Mouse (Mus musculus) embryonic facial prominence, embryonic 12.5 days (tissue): ENCODE measurements around the gene Cdc5l. TPM values are rescaled to one million over a fixed set of nuclear protein-coding genes. Genes with fewer than 3 reads are reported as not detected.
"Not testable (repeated sequence)": the region's sequence is repeated elsewhere in the genome, so short reads cannot be mapped to it uniquely, and the experiment has no call there.

ENCODE experiments used
- ATAC-seq: fragments of 200-750 bp; cut with Nextera tagmentation; 2 replicates; pipeline ENCODE4 v1.8.0; 2017; ENCODE audit not compliant: insufficient number of reproducible peaks, insufficient read depth, low FRiP score, low TSS enrichment
- H3K27ac ChIP-seq: fragments of 300-500 bp; sonication (generic); 2 replicates; pipeline ENCODE4 v1.5.1; 2016; ENCODE audit warnings: mild to moderate bottlenecking
- H3K27me3 ChIP-seq: fragments of 300-500 bp; sonication (generic); 2 replicates; pipeline ENCODE4 v1.6.1; 2016; ENCODE audit warnings: mild to moderate bottlenecking, moderate library complexity
- H3K36me3 ChIP-seq: fragments of 300-500 bp; sonication (generic); 2 replicates; pipeline ENCODE4 v1.6.1; 2016; ENCODE audit warnings: mild to moderate bottlenecking
- H3K4me1 ChIP-seq: fragments of 300-500 bp; sonication (generic); 2 replicates; pipeline ENCODE4 v1.6.1; 2016
- H3K4me2 ChIP-seq: fragments of 300-500 bp; sonication (generic); replicated peaks from 2 replicates; pipeline ENCODE4 v1.6.1; 2016; ENCODE audit warnings: mild to moderate bottlenecking, moderate library complexity
- H3K4me3 ChIP-seq: fragments of 300-500 bp; sonication (generic); 2 replicates; pipeline ENCODE4 v1.5.1; 2016; ENCODE audit warnings: mild to moderate bottlenecking
- H3K9ac ChIP-seq: fragments of 300-500 bp; sonication (generic); 2 replicates; pipeline ENCODE4 v1.6.1; 2016; ENCODE audit warnings: mild to moderate bottlenecking, moderate library complexity
- H3K9me3 ChIP-seq: fragments of 300-500 bp; sonication (generic); 2 replicates; pipeline ENCODE4 v1.6.1; 2016; ENCODE audit warnings: mild to moderate bottlenecking, moderate library complexity
- WGBS: fragments of 180-500 bp; shearing (Covaris S2); methylation state at CpG from one replicate; pipeline ENCODE4 v1.1.7; 2016; 5-methylcytosine and 5-hydroxymethylcytosine counted together
- polyA plus RNA-seq: library from polyadenylated mRNA; unstranded; fragments of >200 nt; fragmentation: Nextera tagmentation; extraction: Ambion mirVana; gene quantifications from 2 replicates; pipeline ENCODE4 v1.2.1, GENCODE M21; 2016

The Cdc5l gene
- polyA plus RNA-seq, 1 experiment from 2014 or later, result 76.4 TPM

- Histone ChIP-seq H3K4me1 (peaks cover 19% of the 10 kb centered on the region), H3K27ac (peak overlapping the region; percentile 96), H3K27me3 (no peaks in the 10 kb centered on the region), H3K36me3 (no peaks in the 10 kb centered on the region), H3K9ac (peak overlapping the region; percentile 96), H3K9me3 (no peaks in the 10 kb centered on the region), H3K4me3 (peak overlapping the region; percentile 88), H3K4me2 (peak overlapping the region; percentile 91)
- peak; percentile 55 for ATAC-seq
- 2% methylated on average over 62 of the region's 62 CpGs for WGBS
Measured at GRCm38 (mm10) chr17:45432706-45433398, 685 bp downstream of the Cdc5l start.

GRCm38 (mm10) chr17:45432007-45432406, 1.5 kb downstream of the Cdc5l start:
- H3K27me3 ChIP-seq, result no peaks in the 10 kb centered on the region
- peaks cover 7% of the 10 kb centered on the region; the same call in 1 of the 2 replicates for H3K36me3 ChIP-seq
- no peaks in the 10 kb centered on the region for H3K9me3 ChIP-seq
- 79% methylated on average over 3 of the region's 3 CpGs for WGBS
- no peak overlapping the region for H3K27ac ChIP-seq
- H3K9ac ChIP-seq, result peak overlapping the region; percentile 96
- peak overlapping the region; percentile 91 for H3K4me2 ChIP-seq
- H3K4me3 ChIP-seq, result peak overlapping the region; percentile 88
- H3K4me1 ChIP-seq, result peaks cover 19% of the 10 kb centered on the region
- ATAC-seq, result no peak

- Histone ChIP-seq H3K4me3 (no peak overlapping the region), H3K4me1 (no peaks in the 10 kb centered on the region), H3K4me2 (no peak overlapping the region), H3K36me3 (peaks cover 64% of the 10 kb centered on the region), H3K9ac (no peak overlapping the region), H3K27me3 (no peaks in the 10 kb centered on the region), H3K9me3 (no peaks in the 10 kb centered on the region), H3K27ac (no peak overlapping the region)
- WGBS, result 84% methylated on average over 2 of the region's 2 CpGs
- ATAC-seq, result no peak
Measured at GRCm38 (mm10) chr17:45417387-45417786, 16.1 kb downstream of the Cdc5l start.

- not testable (repeated sequence) for H3K27ac ChIP-seq, H3K9me3 ChIP-seq, H3K27me3 ChIP-seq, H3K4me2 ChIP-seq, H3K4me1 ChIP-seq, H3K9ac ChIP-seq, ATAC-seq, H3K4me3 ChIP-seq
- WGBS, result 92% methylated on average over 2 of the region's 2 CpGs
- H3K36me3 ChIP-seq, result peaks cover 75% of the 10 kb centered on the region
Measured at GRCm38 (mm10) chr17:45411617-45412016, 21.9 kb downstream of the Cdc5l start.

GRCm38 (mm10) chr17:45408719-45409118, 24.8 kb downstream of the Cdc5l start:
- peaks cover 75% of the 10 kb centered on the region for H3K36me3 ChIP-seq
- H3K27ac ChIP-seq, result no peak overlapping the region
- H3K4me3 ChIP-seq, result no peak overlapping the region
- 95% methylated on average over 2 of the region's 2 CpGs for WGBS
- H3K27me3 ChIP-seq, result no peaks in the 10 kb centered on the region
- ATAC-seq, result no peak
- H3K4me1 ChIP-seq, result no peaks in the 10 kb centered on the region
- H3K4me2 ChIP-seq, result no peak overlapping the region
- H3K9ac ChIP-seq, result no peak overlapping the region
- no peaks in the 10 kb centered on the region for H3K9me3 ChIP-seq

GRCm38 (mm10) chr17:45406281-45406680, 27.3 kb downstream of the Cdc5l start:
- H3K27ac ChIP-seq, result no peak overlapping the region
- H3K4me1 ChIP-seq, result no peaks in the 10 kb centered on the region
- no peak for ATAC-seq
- no peaks in the 10 kb centered on the region for H3K27me3 ChIP-seq
- H3K36me3 ChIP-seq, result peaks cover 58% of the 10 kb centered on the region
- no peak overlapping the region for H3K9ac ChIP-seq
- no peak overlapping the region for H3K4me3 ChIP-seq
- H3K4me2 ChIP-seq, result no peak overlapping the region
- WGBS, result 97% methylated on average over 10 of the region's 10 CpGs
- H3K9me3 ChIP-seq, result no peaks in the 10 kb centered on the region

GRCm38 (mm10) chr17:45403207-45403606, 30.3 kb downstream of the Cdc5l start:
- peaks cover 46% of the 10 kb centered on the region for H3K36me3 ChIP-seq
- peak overlapping the region; percentile 37; the same call in 1 of the 2 replicates for H3K27ac ChIP-seq
- no peaks in the 10 kb centered on the region for H3K4me1 ChIP-seq
- no peak overlapping the region for H3K4me3 ChIP-seq
- no peak for ATAC-seq
- H3K9me3 ChIP-seq, result no peaks in the 10 kb centered on the region
- no peaks in the 10 kb centered on the region for H3K27me3 ChIP-seq
- WGBS, result 8% methylated on average over 3 of the region's 3 CpGs
- no peak overlapping the region for H3K9ac ChIP-seq
- H3K4me2 ChIP-seq, result no peak overlapping the region

GRCm38 (mm10) chr17:45402601-45403000, 30.9 kb downstream of the Cdc5l start:
- peaks cover 44% of the 10 kb centered on the region for H3K36me3 ChIP-seq
- no peaks in the 10 kb centered on the region for H3K9me3 ChIP-seq
- H3K27ac ChIP-seq, result peak overlapping the region; percentile 37; the same call in 1 of the 2 replicates
- H3K4me1 ChIP-seq, result no peaks in the 10 kb centered on the region
- ATAC-seq, result no peak
- no peak overlapping the region for H3K4me3 ChIP-seq
- WGBS, result 53% methylated on average over 3 of the region's 3 CpGs
- no peaks in the 10 kb centered on the region for H3K27me3 ChIP-seq
- no peak overlapping the region for H3K4me2 ChIP-seq
- H3K9ac ChIP-seq, result no peak overlapping the region

GRCm38 (mm10) chr17:45402126-45402525, 31.4 kb downstream of the Cdc5l start:
- Histone ChIP-seq H3K36me3 (peaks cover 42% of the 10 kb centered on the region), H3K27me3 (no peaks in the 10 kb centered on the region), H3K4me3 (no peak overlapping the region), H3K4me2 (no peak overlapping the region), H3K4me1 (no peaks in the 10 kb centered on the region), H3K9ac (no peak overlapping the region), H3K9me3 (no peaks in the 10 kb centered on the region), H3K27ac (no peak overlapping the region)
- ATAC-seq, result no peak
- WGBS, result 95% methylated on average over 1 of the region's 1 CpGs

GRCm38 (mm10) chr17:45401126-45401905, 32.2 kb downstream of the Cdc5l start:
- Histone ChIP-seq H3K27me3 (no peaks in the 10 kb centered on the region), H3K27ac (no peak overlapping the region), H3K9me3 (no peaks in the 10 kb centered on the region), H3K9ac (no peak overlapping the region), H3K4me1 (no peaks in the 10 kb centered on the region), H3K4me3 (no peak overlapping the region), H3K36me3 (peaks cover 35% of the 10 kb centered on the region), H3K4me2 (no peak overlapping the region)
- 87% methylated on average over 5 of the region's 5 CpGs for WGBS
- no peak for ATAC-seq

- Histone ChIP-seq H3K27me3 (no peaks in the 10 kb centered on the region), H3K36me3 (peaks cover 20% of the 10 kb centered on the region), H3K9ac (no peak overlapping the region), H3K4me3 (no peak overlapping the region), H3K4me1 (peaks cover 6% of the 10 kb centered on the region; the same call in 1 of the 2 replicates), H3K4me2 (no peak overlapping the region), H3K27ac (no peak overlapping the region), H3K9me3 (no peaks in the 10 kb centered on the region)
- ATAC-seq, result no peak
- WGBS, result 98% methylated on average over 2 of the region's 2 CpGs
Measured at GRCm38 (mm10) chr17:45398021-45398420, 35.5 kb downstream of the Cdc5l start.

GRCm38 (mm10) chr17:45397541-45397940, 36.0 kb downstream of the Cdc5l start:
- no peak overlapping the region for H3K27ac ChIP-seq
- peaks cover 24% of the 10 kb centered on the region for H3K36me3 ChIP-seq
- H3K9ac ChIP-seq, result no peak overlapping the region
- WGBS, result 73% methylated on average over 3 of the region's 3 CpGs
- no peaks in the 10 kb centered on the region for H3K9me3 ChIP-seq
- ATAC-seq, result no peak
- no peak overlapping the region for H3K4me2 ChIP-seq
- H3K4me1 ChIP-seq, result peaks cover 6% of the 10 kb centered on the region; the same call in 1 of the 2 replicates
- no peaks in the 10 kb centered on the region for H3K27me3 ChIP-seq
- no peak overlapping the region for H3K4me3 ChIP-seq
